Mouse (Mus musculus) lung, embryonic 15.5 days (tissue): Measurements from ENCODE around the gene Kpna4. TPM values are rescaled to one million over a fixed set of nuclear protein-coding genes. Genes with fewer than 3 reads are reported as not detected.

Experiments
- ATAC-seq: fragments of 200-750 bp; cut with Nextera tagmentation; 2 replicates; pipeline ENCODE4 v1.8.0; 2017; ENCODE audit warnings: moderate number of reproducible peaks, borderline replicate concordance; ENCODE audit not compliant: low FRiP score, low TSS enrichment; ENCODE audit errors: extremely low read depth
- H3K27ac ChIP-seq: fragments of 300-500 bp; sonication (generic); 2 replicates; pipeline ENCODE4 v1.5.1; 2015; ENCODE audit warnings: moderate library complexity, mild to moderate bottlenecking, inconsistent platforms
- H3K27me3 ChIP-seq: fragments of 300-500 bp; sonication (generic); 2 replicates; pipeline ENCODE4 v1.6.1; 2015; ENCODE audit warnings: inconsistent platforms
- H3K36me3 ChIP-seq: fragments of 300-500 bp; sonication (generic); 2 replicates; pipeline ENCODE4 v1.6.1; 2015; ENCODE audit warnings: inconsistent platforms
- H3K4me1 ChIP-seq: fragments of 300-500 bp; sonication (generic); 2 replicates; pipeline ENCODE4 v1.6.1; 2015; ENCODE audit warnings: inconsistent platforms
- H3K4me2 ChIP-seq: fragments of 300-500 bp; sonication (generic); 2 replicates; pipeline ENCODE4 v1.6.1; 2015; ENCODE audit warnings: inconsistent platforms, mild to moderate bottlenecking, moderate library complexity
- H3K4me3 ChIP-seq: fragments of 300-500 bp; sonication (generic); 2 replicates; pipeline ENCODE4 v1.5.1; 2015; ENCODE audit warnings: mild to moderate bottlenecking, inconsistent platforms
- H3K9ac ChIP-seq: fragments of 300-500 bp; sonication (generic); 2 replicates; pipeline ENCODE4 v1.6.1; 2015; ENCODE audit warnings: inconsistent platforms
- H3K9me3 ChIP-seq: fragments of 300-500 bp; sonication (generic); 2 replicates; pipeline ENCODE4 v1.6.1; 2016; ENCODE audit warnings: inconsistent platforms
- WGBS: fragments of 180-500 bp; shearing (Covaris S2); methylation state at CpG from one replicate; pipeline ENCODE4 v1.1.7; 2015; 5-methylcytosine and 5-hydroxymethylcytosine counted together
- polyA plus RNA-seq: library from polyadenylated mRNA; unstranded; fragments of >200 nt; fragmentation: Nextera tagmentation; extraction: Ambion mirVana; gene quantifications from 2 replicates; pipeline ENCODE4 v1.2.1, GENCODE M21; 2015

Kpna4 gene
- polyA plus RNA-seq, 1 experiment from 2014 or later, result 35.1 TPM

DNA sequence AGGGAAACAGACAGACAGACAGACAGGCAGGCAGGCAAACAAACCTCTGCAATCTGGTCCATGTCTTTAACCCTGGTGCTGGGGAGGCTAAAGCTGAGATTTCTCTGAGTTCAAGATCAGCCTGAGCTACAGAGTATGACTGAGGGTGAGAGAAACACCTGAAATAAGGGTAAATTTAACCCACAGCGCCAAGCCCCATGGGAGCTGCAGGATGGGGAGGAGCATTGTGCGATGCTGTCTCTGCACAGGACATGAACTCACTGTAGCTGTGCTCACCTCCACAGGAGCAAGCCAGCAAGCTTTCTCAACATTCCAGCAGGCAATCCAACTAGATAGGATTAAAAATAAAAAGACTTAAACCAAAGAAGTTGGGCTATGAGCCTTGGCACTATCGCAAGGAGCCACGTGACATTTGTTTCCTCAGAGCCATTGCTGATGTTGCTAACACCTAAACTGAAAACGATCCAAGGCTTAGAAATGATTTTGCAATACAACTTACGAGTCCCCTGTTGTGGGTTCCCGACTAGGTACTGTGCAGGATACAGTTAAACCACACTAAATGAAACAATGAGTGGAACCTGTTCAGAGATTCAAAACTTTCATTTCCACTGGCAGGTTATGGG, 15.6 kb upstream of the Kpna4 start:
- no peaks in the 10 kb centered on the region for H3K36me3 ChIP-seq
- H3K4me3 ChIP-seq, result no peak overlapping the region
- no peak for ATAC-seq

GRCm38 (mm10) chr3:69140851-69141250, 13.9 kb upstream of the Kpna4 start:
- Histone ChIP-seq H3K4me3 (no peak overlapping the region), H3K36me3 (no peaks in the 10 kb centered on the region), H3K4me2 (no peak overlapping the region), H3K9ac (no peak overlapping the region), H3K4me1 (no peaks in the 10 kb centered on the region), H3K27ac (no peak overlapping the region), H3K27me3 (no peaks in the 10 kb centered on the region), H3K9me3 (no peaks in the 10 kb centered on the region)
- no peak for ATAC-seq
- WGBS, result 66% methylated on average over 4 of the region's 4 CpGs

More for the DNA sequence above, 15.6 kb upstream of the Kpna4 start:
- H3K4me2 ChIP-seq, result no peak overlapping the region
- no peaks in the 10 kb centered on the region for H3K4me1 ChIP-seq
- 81% methylated on average over 7 of the region's 7 CpGs for WGBS
- H3K9ac ChIP-seq, result no peak overlapping the region
- H3K9me3 ChIP-seq, result no peaks in the 10 kb centered on the region
- no peaks in the 10 kb centered on the region for H3K27me3 ChIP-seq
- no peak overlapping the region for H3K27ac ChIP-seq

GRCm38 (mm10) chr3:69136059-69136458, 9.1 kb upstream of the Kpna4 start:
- no peaks in the 10 kb centered on the region for H3K27me3 ChIP-seq
- H3K4me3 ChIP-seq, result no peak overlapping the region
- ATAC-seq, result no peak
- no peak overlapping the region for H3K4me2 ChIP-seq
- no peaks in the 10 kb centered on the region for H3K4me1 ChIP-seq
- no peaks in the 10 kb centered on the region for H3K9me3 ChIP-seq
- WGBS, result 76% methylated on average over 6 of the region's 6 CpGs
- H3K27ac ChIP-seq, result no peak overlapping the region
- H3K9ac ChIP-seq, result no peak overlapping the region
- no peaks in the 10 kb centered on the region for H3K36me3 ChIP-seq

- Histone ChIP-seq H3K4me1 (no peaks in the 10 kb centered on the region), H3K36me3 (no peaks in the 10 kb centered on the region), H3K9ac (no peak overlapping the region), H3K9me3 (no peaks in the 10 kb centered on the region), H3K4me3 (no peak overlapping the region), H3K27me3 (no peaks in the 10 kb centered on the region), H3K4me2 (no peak overlapping the region), H3K27ac (no peak overlapping the region)
- no peak for ATAC-seq
- WGBS, result 76% methylated on average over 4 of the region's 4 CpGs
Measured at GRCm38 (mm10) chr3:69130973-69131372, 4.1 kb upstream of the Kpna4 start.

GRCm38 (mm10) chr3:69127693-69128092, 780 bp upstream of the Kpna4 start:
- ATAC-seq, result no peak
- no peaks in the 10 kb centered on the region for H3K27me3 ChIP-seq
- WGBS, result 5% methylated on average over 9 of the region's 9 CpGs
- no peaks in the 10 kb centered on the region for H3K9me3 ChIP-seq
- H3K27ac ChIP-seq, result 0 out of 2 replicates have a peak overlapping the region, but pooled peaks have one; percentile 97
- H3K36me3 ChIP-seq, result no peaks in the 10 kb centered on the region
- peak overlapping the region; percentile 75 for H3K4me2 ChIP-seq
- peaks cover 14% of the 10 kb centered on the region for H3K4me1 ChIP-seq
- peak overlapping the region; percentile 52; the same call in 1 of the 2 replicates for H3K9ac ChIP-seq
- peak overlapping the region; percentile 98 for H3K4me3 ChIP-seq

GRCm38 (mm10) chr3:69127346-69127678, 399 bp upstream of the Kpna4 start:
- peak; percentile 66 for ATAC-seq
- H3K9me3 ChIP-seq, result no peaks in the 10 kb centered on the region
- H3K27ac ChIP-seq, result peak overlapping the region; percentile 97
- peak overlapping the region; percentile 75 for H3K4me2 ChIP-seq
- WGBS, result under 1% methylated on average over 10 of the region's 10 CpGs
- H3K9ac ChIP-seq, result peak overlapping the region; percentile 52
- H3K27me3 ChIP-seq, result no peaks in the 10 kb centered on the region
- no peaks in the 10 kb centered on the region for H3K36me3 ChIP-seq
- peak overlapping the region; percentile 98 for H3K4me3 ChIP-seq
- peaks cover 14% of the 10 kb centered on the region for H3K4me1 ChIP-seq

- H3K9me3 ChIP-seq, result no peaks in the 10 kb centered on the region
- H3K4me3 ChIP-seq, result peak overlapping the region; percentile 98
- peak overlapping the region; percentile 92 for H3K9ac ChIP-seq
- H3K27ac ChIP-seq, result peak overlapping the region; percentile 97
- H3K4me2 ChIP-seq, result peak overlapping the region; percentile 75
- under 1% methylated on average over 35 of the region's 35 CpGs for WGBS
- H3K36me3 ChIP-seq, result no peaks in the 10 kb centered on the region
- ATAC-seq, result no peak
- no peaks in the 10 kb centered on the region for H3K27me3 ChIP-seq
- H3K4me1 ChIP-seq, result peaks cover 14% of the 10 kb centered on the region
Measured at GRCm38 (mm10) chr3:69125891-69126508, 913 bp downstream of the Kpna4 start.

GRCm38 (mm10) chr3:69125461-69125860, 1.5 kb downstream of the Kpna4 start:
- H3K4me3 ChIP-seq, result peak overlapping the region; percentile 98
- WGBS, result 10% methylated on average over 4 of the region's 4 CpGs
- peak overlapping the region; percentile 75 for H3K4me2 ChIP-seq
- H3K9ac ChIP-seq, result peak overlapping the region; percentile 92; the same call in 1 of the 2 replicates
- ATAC-seq, result no peak
- no peaks in the 10 kb centered on the region for H3K9me3 ChIP-seq
- no peaks in the 10 kb centered on the region for H3K27me3 ChIP-seq
- H3K27ac ChIP-seq, result no peak overlapping the region
- H3K4me1 ChIP-seq, result peaks cover 14% of the 10 kb centered on the region
- H3K36me3 ChIP-seq, result no peaks in the 10 kb centered on the region

DNA sequence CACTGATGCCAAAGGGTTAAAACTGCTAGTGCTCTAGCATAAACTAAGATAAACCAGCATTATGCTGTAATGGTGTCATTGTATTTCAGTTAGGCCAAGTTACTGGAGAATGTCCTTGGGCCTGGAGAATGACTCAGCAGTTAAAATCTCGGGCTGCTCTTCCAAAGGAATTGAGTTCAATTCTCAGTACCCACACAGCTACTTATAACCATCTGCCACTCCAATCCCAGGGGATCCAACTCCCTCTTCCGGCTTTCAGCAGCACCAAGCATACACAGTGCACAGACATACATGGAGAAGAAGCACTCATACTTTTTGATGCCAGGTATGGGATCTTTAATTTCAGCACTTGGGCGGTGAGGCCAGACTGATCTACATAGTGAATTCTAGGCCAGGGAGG, 8.1 kb downstream of the Kpna4 start:
- H3K27me3 ChIP-seq, result no peaks in the 10 kb centered on the region
- no peak for ATAC-seq
- H3K4me1 ChIP-seq, result peaks cover 16% of the 10 kb centered on the region; the same call in 1 of the 2 replicates
- no peak overlapping the region for H3K4me3 ChIP-seq
- no peak overlapping the region for H3K9ac ChIP-seq
- no peak overlapping the region for H3K27ac ChIP-seq
- 59% methylated on average over 3 of the region's 3 CpGs for WGBS
- H3K4me2 ChIP-seq, result no peak overlapping the region
- no peaks in the 10 kb centered on the region for H3K36me3 ChIP-seq
- no peaks in the 10 kb centered on the region for H3K9me3 ChIP-seq

DNA sequence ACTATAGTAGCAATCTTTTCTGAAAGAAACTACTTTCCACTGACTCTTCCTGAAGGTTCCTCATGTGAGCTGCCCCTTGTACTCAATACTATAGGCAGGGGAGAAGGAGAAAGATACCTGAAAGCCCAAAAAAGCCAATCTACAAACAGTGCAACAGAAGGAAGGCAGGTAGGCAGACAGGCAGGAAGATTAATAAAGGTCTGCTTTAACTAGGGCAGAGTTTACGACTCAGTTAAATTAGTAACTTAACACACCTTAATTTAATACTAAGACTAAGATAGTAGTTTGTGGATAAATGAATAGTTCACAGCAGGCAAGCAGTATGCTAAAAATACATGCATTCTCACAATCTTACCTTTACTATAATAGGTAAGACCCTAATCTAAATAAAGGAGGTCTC, 12.2 kb downstream of the Kpna4 start:
- Histone ChIP-seq H3K4me3 (no peak overlapping the region), H3K4me2 (no peak overlapping the region), H3K27ac (no peak overlapping the region), H3K36me3 (no peaks in the 10 kb centered on the region), H3K27me3 (no peaks in the 10 kb centered on the region), H3K4me1 (peaks cover 13% of the 10 kb centered on the region; the same call in 1 of the 2 replicates), H3K9me3 (no peaks in the 10 kb centered on the region), H3K9ac (no peak overlapping the region)
- ATAC-seq, result no peak
- WGBS, result 86% methylated on average over 1 of the region's 1 CpGs

GRCm38 (mm10) chr3:69113956-69114355, 13.0 kb downstream of the Kpna4 start:
- 47% methylated on average over 1 of the region's 1 CpGs for WGBS
- no peak overlapping the region for H3K4me3 ChIP-seq
- no peaks in the 10 kb centered on the region for H3K9me3 ChIP-seq
- no peak overlapping the region for H3K4me2 ChIP-seq
- no peak overlapping the region for H3K27ac ChIP-seq
- H3K36me3 ChIP-seq, result no peaks in the 10 kb centered on the region
- H3K27me3 ChIP-seq, result no peaks in the 10 kb centered on the region
- peaks cover 12% of the 10 kb centered on the region; the same call in 1 of the 2 replicates for H3K4me1 ChIP-seq
- ATAC-seq, result no peak
- H3K9ac ChIP-seq, result no peak overlapping the region

DNA sequence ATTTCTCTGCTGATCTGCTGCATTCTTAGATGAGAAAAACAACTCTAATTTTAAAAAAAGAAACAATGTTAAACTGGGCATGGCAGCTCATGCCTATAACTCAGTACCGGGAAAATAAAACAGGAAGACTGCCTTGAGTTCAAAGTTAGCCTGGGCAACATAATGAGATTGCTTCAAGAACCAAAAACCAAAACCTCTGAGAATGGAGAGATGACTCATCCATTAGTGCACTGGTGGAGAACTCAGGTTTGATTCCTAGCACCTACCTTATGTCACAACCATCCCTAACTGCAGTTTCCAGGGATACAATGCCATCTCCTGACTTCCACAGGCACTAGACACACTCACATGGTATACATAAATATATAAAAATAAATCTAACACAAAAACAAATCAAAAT, 17.8 kb downstream of the Kpna4 start:
- 94% methylated on average over 1 of the region's 1 CpGs for WGBS
- Histone ChIP-seq H3K27ac (no peak overlapping the region), H3K9ac (no peak overlapping the region), H3K9me3 (no peaks in the 10 kb centered on the region), H3K4me3 (no peak overlapping the region), H3K4me1 (peaks cover 2% of the 10 kb centered on the region; the same call in 1 of the 2 replicates), H3K27me3 (no peaks in the 10 kb centered on the region), H3K36me3 (no peaks in the 10 kb centered on the region), H3K4me2 (no peak overlapping the region)
- ATAC-seq, result no peak
